Mouse (Mus musculus): ENCODE measurements around the gene Klf1. TPM values are rescaled to one million over a fixed set of nuclear protein-coding genes. Genes with fewer than 3 reads are reported as not detected.
"Not testable (repeated sequence)": the region's sequence is repeated elsewhere in the genome, so short reads cannot be mapped to it uniquely, and the experiment has no call there.

Gene Klf1
- total and polyA plus RNA-seq, 2 experiments from 2014 or later = 0.56 TPM; not detected in 1

GRCm38 (mm10) chr8:84902367-84902919, 715 bp downstream of the Klf1 start:
- Histone ChIP-seq H3K9me3 (replicated peaks; ENCODE audit: control insufficient read depth, low read length) (no peaks in the 10 kb centered on the region), H3K4me1 (ENCODE audit: control insufficient read depth, insufficient read depth) (no peaks in the 10 kb centered on the region), H3K4me3 (ENCODE audit: low read depth, low read length) (peak overlapping the region; percentile 58), H3K27me3 (ENCODE audit: control insufficient read depth, insufficient read depth, low read length) (peaks cover 13% of the 10 kb centered on the region; the same call in 1 of the 2 replicates), H3K9ac (replicated peaks; ENCODE audit: low read depth, low read length) (peak overlapping the region; percentile 57), H3K27ac (ENCODE audit: low read depth) (no peak overlapping the region), H3K4me2 (ENCODE audit: low read depth, low read length) (peak overlapping the region; percentile 91), H3K36me3 (replicated peaks; ENCODE audit: control insufficient read depth, insufficient read depth, low read length) (no peaks in the 10 kb centered on the region)
- ATAC-seq (ENCODE audit: insufficient read depth, low read depth) (no peak), DNase-seq (ENCODE audit: low spot score) (no peak)
- TF ChIP-seq CTCF (IDR thresholded peaks at IDR 0.05; ENCODE audit: low read depth) (no peak), EP300 (IDR thresholded peaks at IDR 0.05; ENCODE audit: low read depth) (no peak)
- 7% methylated on average over 24 of the region's 24 CpGs for WGBS

- Histone ChIP-seq H3K36me3 (replicated peaks; ENCODE audit: control insufficient read depth, insufficient read depth, low read length) (no peaks in the 10 kb centered on the region), H3K4me3 (ENCODE audit: low read depth, low read length) (peak overlapping the region; percentile 58), H3K4me2 (ENCODE audit: low read depth, low read length) (peak overlapping the region; percentile 91), H3K9me3 (replicated peaks; ENCODE audit: control insufficient read depth, low read length) (no peaks in the 10 kb centered on the region), H3K27ac (ENCODE audit: low read depth) (no peak overlapping the region), H3K27me3 (ENCODE audit: control insufficient read depth, insufficient read depth, low read length) (peaks cover 13% of the 10 kb centered on the region; the same call in 1 of the 2 replicates), H3K4me1 (ENCODE audit: control insufficient read depth, insufficient read depth) (no peaks in the 10 kb centered on the region), H3K9ac (replicated peaks; ENCODE audit: low read depth, low read length) (peak overlapping the region; percentile 57)
- no peak for TF ChIP-seq EP300 (IDR thresholded peaks at IDR 0.05; ENCODE audit: low read depth)
- TF ChIP-seq CTCF (IDR thresholded peaks at IDR 0.05; ENCODE audit: low read depth) = peak; percentile 70
- WGBS = under 1% methylated on average over 68 of the region's 68 CpGs
- peak; percentile 80 for DNase-seq (ENCODE audit: low spot score)
- peak; percentile 91 for ATAC-seq (ENCODE audit: insufficient read depth, low read depth)
Measured at GRCm38 (mm10) chr8:84902920-84903661, 1.4 kb downstream of the Klf1 start.

- Histone ChIP-seq H3K9me3 (replicated peaks; ENCODE audit: control insufficient read depth, low read length) (no peaks in the 10 kb centered on the region), H3K36me3 (replicated peaks; ENCODE audit: control insufficient read depth, insufficient read depth, low read length) (no peaks in the 10 kb centered on the region), H3K4me1 (ENCODE audit: control insufficient read depth, insufficient read depth) (no peaks in the 10 kb centered on the region), H3K9ac (replicated peaks; ENCODE audit: low read depth, low read length) (no peak overlapping the region), H3K4me2 (ENCODE audit: low read depth, low read length) (no peak overlapping the region), H3K27ac (ENCODE audit: low read depth) (no peak overlapping the region), H3K4me3 (ENCODE audit: low read depth, low read length) (no peak overlapping the region), H3K27me3 (ENCODE audit: control insufficient read depth, insufficient read depth, low read length) (peaks cover 18% of the 10 kb centered on the region)
- ATAC-seq (ENCODE audit: insufficient read depth, low read depth) = no peak
- DNase-seq (ENCODE audit: low spot score) = no peak
- TF ChIP-seq EP300 (IDR thresholded peaks at IDR 0.05; ENCODE audit: low read depth) = no peak
- TF ChIP-seq CTCF (IDR thresholded peaks at IDR 0.05; ENCODE audit: low read depth) = no peak
- 88% methylated on average over 7 of the region's 7 CpGs for WGBS
Measured at GRCm38 (mm10) chr8:84904351-84904750, 2.6 kb downstream of the Klf1 start.

- ATAC-seq (ENCODE audit: insufficient read depth, low read depth) = no peak
Measured at GRCm38 (mm10) chr8:84907037-84907436, 5.3 kb downstream of the Klf1 start.

GRCm38 (mm10) chr8:84907493-84907892, 5.8 kb downstream of the Klf1 start:
- H3K27ac ChIP-seq (ENCODE audit: low read depth) = no peak overlapping the region
- TF ChIP-seq EP300 (IDR thresholded peaks at IDR 0.05; ENCODE audit: low read depth) = no peak
- no peak for TF ChIP-seq CTCF (IDR thresholded peaks at IDR 0.05; ENCODE audit: low read depth)
- no peak for ATAC-seq (ENCODE audit: insufficient read depth, low read depth)

More at GRCm38 (mm10) chr8:84907037-84907436, 5.3 kb downstream of the Klf1 start:
- H3K36me3 ChIP-seq (replicated peaks; ENCODE audit: control insufficient read depth, insufficient read depth, low read length) = no peaks in the 10 kb centered on the region
- WGBS = 93% methylated on average over 9 of the region's 9 CpGs
- TF ChIP-seq CTCF (IDR thresholded peaks at IDR 0.05; ENCODE audit: low read depth) (no peak), EP300 (IDR thresholded peaks at IDR 0.05; ENCODE audit: low read depth) (no peak)
- no peaks in the 10 kb centered on the region for H3K4me1 ChIP-seq (ENCODE audit: control insufficient read depth, insufficient read depth)
- H3K9me3 ChIP-seq (replicated peaks; ENCODE audit: control insufficient read depth, low read length) = no peaks in the 10 kb centered on the region
- no peak overlapping the region for H3K4me2 ChIP-seq (ENCODE audit: low read depth, low read length)
- H3K27ac ChIP-seq (ENCODE audit: low read depth) = no peak overlapping the region
- H3K4me3 ChIP-seq (ENCODE audit: low read depth, low read length) = no peak overlapping the region
- no peak overlapping the region for H3K9ac ChIP-seq (replicated peaks; ENCODE audit: low read depth, low read length)
- no peak for DNase-seq (ENCODE audit: low spot score)
- H3K27me3 ChIP-seq (ENCODE audit: control insufficient read depth, insufficient read depth, low read length) = peaks cover 41% of the 10 kb centered on the region

GRCm38 (mm10) chr8:84907979-84908378, 6.3 kb downstream of the Klf1 start:
- Histone ChIP-seq H3K4me3 (ENCODE audit: low read depth, low read length) (peak overlapping the region; percentile 52), H3K4me2 (ENCODE audit: low read depth, low read length) (peak overlapping the region; percentile 69), H3K27me3 (ENCODE audit: control insufficient read depth, insufficient read depth, low read length) (peaks cover 48% of the 10 kb centered on the region)
- 25% methylated on average over 6 of the region's 7 CpGs for WGBS
- peak; percentile 2; the same call in 1 of the 2 replicates for ATAC-seq (ENCODE audit: insufficient read depth, low read depth)
- not testable (repeated sequence) for H3K9me3 ChIP-seq (replicated peaks; ENCODE audit: control insufficient read depth, low read length); H3K9ac ChIP-seq (replicated peaks; ENCODE audit: low read depth, low read length); H3K4me1 ChIP-seq (ENCODE audit: control insufficient read depth, insufficient read depth); DNase-seq (ENCODE audit: low spot score); H3K27ac ChIP-seq (ENCODE audit: low read depth); H3K36me3 ChIP-seq (replicated peaks; ENCODE audit: control insufficient read depth, insufficient read depth, low read length)

More at GRCm38 (mm10) chr8:84907493-84907892, 5.8 kb downstream of the Klf1 start:
- Histone ChIP-seq H3K4me3 (ENCODE audit: low read depth, low read length) (no peak overlapping the region), H3K9me3 (replicated peaks; ENCODE audit: control insufficient read depth, low read length) (no peaks in the 10 kb centered on the region), H3K27me3 (ENCODE audit: control insufficient read depth, insufficient read depth, low read length) (peaks cover 43% of the 10 kb centered on the region), H3K4me1 (ENCODE audit: control insufficient read depth, insufficient read depth) (no peaks in the 10 kb centered on the region), H3K36me3 (replicated peaks; ENCODE audit: control insufficient read depth, insufficient read depth, low read length) (no peaks in the 10 kb centered on the region), H3K9ac (replicated peaks; ENCODE audit: low read depth, low read length) (no peak overlapping the region), H3K4me2 (ENCODE audit: low read depth, low read length) (no peak overlapping the region)
- DNase-seq (ENCODE audit: low spot score) = no peak
- WGBS = 73% methylated on average over 8 of the region's 8 CpGs
